Mouse (Mus musculus) MEL (cell line): Measurements from ENCODE around the gene Sgcd. TPM values are rescaled to one million over a fixed set of nuclear protein-coding genes. Genes with fewer than 3 reads are reported as not detected.

Experiments used
- DNase-seq: peaks from one replicate; pipeline ENCODE4 v3.0.0; 2011; ENCODE audit warnings: low read depth, low spot score
- H3K27ac ChIP-seq: 2 replicates; pipeline ENCODE4 v1.5.1; 2012; ENCODE audit warnings: low read depth, mild to moderate bottlenecking, control low read depth, low read length, moderate library complexity; ENCODE audit not compliant: control insufficient read depth
- H3K27me3 ChIP-seq, 2 experiments: fragments of 150-350 bp in 1 of 2; sonication (generic) in 1 of 2; 2 replicates each; pipeline ENCODE4 v1.6.1; 2012; ENCODE audit warnings: low read length in 2 of 2, mild to moderate bottlenecking in 2 of 2, improper control_type of control experiment in 1 of 2, moderate library complexity in 1 of 2; ENCODE audit not compliant: insufficient read depth in 2 of 2, control insufficient read depth in 1 of 2
- H3K36me3 ChIP-seq, 2 experiments: 2 replicates each; pipeline ENCODE4 v1.6.1; 2012 to 2014; ENCODE audit warnings: low read length in 2 of 2, improper control_type of control experiment in 1 of 2, inconsistent platforms in 1 of 2, mild to moderate bottlenecking in 1 of 2; ENCODE audit not compliant: insufficient read depth in 2 of 2, control insufficient read depth in 1 of 2
- H3K4me1 ChIP-seq, 2 experiments: fragments of 150-350 bp in 1 of 2; sonication (generic) in 1 of 2; 2 replicates each; pipeline ENCODE4 v1.6.1; 2012; ENCODE audit warnings: low read length in 2 of 2, improper control_type of control experiment in 1 of 2, mild to moderate bottlenecking in 1 of 2; ENCODE audit not compliant: insufficient read depth in 2 of 2, control insufficient read depth in 1 of 2
- H3K4me3 ChIP-seq, 2 experiments: fragments of 150-350 bp in 1 of 2; sonication (generic) in 1 of 2; 2 replicates each; pipeline ENCODE4 v1.5.1; 2012; ENCODE audit warnings: low read depth in 2 of 2, low read length in 2 of 2, mild to moderate bottlenecking in 2 of 2, moderate library complexity in 2 of 2, control low read depth in 1 of 2, improper control_type of control experiment in 1 of 2; ENCODE audit not compliant: control insufficient read depth in 1 of 2, insufficient read depth in 1 of 2
- H3K79me2 ChIP-seq: 2 replicates; pipeline ENCODE4 v1.6.1; 2012; ENCODE audit warnings: mild to moderate bottlenecking, low read length, moderate library complexity; ENCODE audit not compliant: control insufficient read depth, poor library complexity, insufficient read depth
- H3K9ac ChIP-seq: 2 replicates; pipeline ENCODE4 v1.6.1; 2012; ENCODE audit warnings: low read depth, mild to moderate bottlenecking, control low read depth, low read length, moderate library complexity; ENCODE audit not compliant: control insufficient read depth, poor library complexity, severe bottlenecking
- H3K9me3 ChIP-seq: fragments of 150-350 bp; sonication (generic); replicated peaks from 2 replicates; pipeline ENCODE4 v1.6.1; 2012; ENCODE audit warnings: mild to moderate bottlenecking, low read length, improper control_type of control experiment, moderate library complexity; ENCODE audit not compliant: insufficient read depth
- BHLHE40 ChIP-seq: IDR thresholded peaks from 2 replicates; pipeline ENCODE4 v1.6.1; 2012; ENCODE audit warnings: low read depth, mild to moderate bottlenecking, inconsistent platforms, low read length, improper control_type of control experiment, borderline replicate concordance
- CHD1 ChIP-seq: IDR thresholded peaks from 2 replicates; pipeline ENCODE4 v1.6.1; 2012; ENCODE audit warnings: low read depth, mild to moderate bottlenecking, inconsistent platforms, low read length, improper control_type of control experiment
- ELF1 ChIP-seq: IDR thresholded peaks from 2 replicates; pipeline ENCODE4 v1.6.1; 2014; ENCODE audit warnings: low read depth, mild to moderate bottlenecking, inconsistent platforms, low read length, improper control_type of control experiment, moderate library complexity
- EP300 ChIP-seq, 2 experiments: IDR thresholded peaks; 2 replicates each; pipeline ENCODE4 v1.6.1; 2011; ENCODE audit warnings: improper control_type of control experiment in 2 of 2, low read length in 2 of 2, low read depth in 1 of 2, mild to moderate bottlenecking in 1 of 2
- ETS1 ChIP-seq: IDR thresholded peaks from 2 replicates; pipeline ENCODE4 v1.6.1; 2012; ENCODE audit warnings: low read depth, mild to moderate bottlenecking, inconsistent platforms, low read length, improper control_type of control experiment, moderate library complexity
- MEF2A ChIP-seq: IDR thresholded peaks from 2 replicates; pipeline ENCODE4 v1.6.1; 2014; ENCODE audit warnings: low read depth, mild to moderate bottlenecking, inconsistent platforms, low read length, improper control_type of control experiment; ENCODE audit not compliant: poor library complexity, insufficient replicate concordance, severe bottlenecking; ENCODE audit errors: extremely low read depth
- MYB ChIP-seq: IDR thresholded peaks from 2 replicates; pipeline ENCODE4 v1.6.1; 2011; ENCODE audit warnings: mild to moderate bottlenecking, low read depth, low read length, improper control_type of control experiment
- MYC ChIP-seq: IDR thresholded peaks from 2 replicates; pipeline ENCODE4 v1.6.1; 2011; ENCODE audit warnings: low read depth, mild to moderate bottlenecking, low read length, improper control_type of control experiment, moderate library complexity
- POLR2A ChIP-seq, 2 experiments: IDR thresholded peaks; 2 replicates each; pipeline ENCODE4 v1.6.1; 2011 to 2012; ENCODE audit warnings: low read length in 2 of 2, mild to moderate bottlenecking in 2 of 2, control low read depth in 1 of 2, improper control_type of control experiment in 1 of 2, low read depth in 1 of 2, moderate library complexity in 1 of 2; ENCODE audit not compliant: control insufficient read depth in 1 of 2, insufficient read depth in 1 of 2, poor library complexity in 1 of 2
- SMC3 ChIP-seq: IDR thresholded peaks from 2 replicates; pipeline ENCODE4 v1.6.1; 2011; ENCODE audit warnings: low read depth, low read length, improper control_type of control experiment
- TAL1 ChIP-seq: IDR thresholded peaks from 2 replicates; pipeline ENCODE4 v1.6.1; 2012; ENCODE audit warnings: mild to moderate bottlenecking, inconsistent platforms, low read length, moderate library complexity, mixed read lengths
- TCF12 ChIP-seq: IDR thresholded peaks from 2 replicates; pipeline ENCODE4 v1.6.1; 2014; ENCODE audit warnings: low read depth, mild to moderate bottlenecking, inconsistent platforms, low read length, improper control_type of control experiment, moderate library complexity
- USF1 ChIP-seq: IDR thresholded peaks from 2 replicates; pipeline ENCODE4 v1.6.1; 2014; ENCODE audit warnings: low read depth, mild to moderate bottlenecking, inconsistent platforms, low read length, improper control_type of control experiment, moderate library complexity
- USF2 ChIP-seq, 2 experiments: IDR thresholded peaks; 2 replicates each; pipeline ENCODE4 v1.6.1; 2011 to 2012; ENCODE audit warnings: improper control_type of control experiment in 2 of 2, low read length in 2 of 2, borderline replicate concordance in 1 of 2, inconsistent platforms in 1 of 2, low read depth in 1 of 2, mild to moderate bottlenecking in 1 of 2; ENCODE audit not compliant: insufficient read depth in 1 of 2
- ZKSCAN1 ChIP-seq: IDR thresholded peaks from 2 replicates; pipeline ENCODE4 v1.6.1; 2012; ENCODE audit warnings: low read depth, mild to moderate bottlenecking, inconsistent platforms, low read length, improper control_type of control experiment, moderate library complexity
- ZMIZ1 ChIP-seq: IDR thresholded peaks from 2 replicates; pipeline ENCODE4 v1.6.1; 2012; ENCODE audit warnings: low read depth, mild to moderate bottlenecking, inconsistent platforms, low read length, improper control_type of control experiment, moderate library complexity
- ZNF384 ChIP-seq: IDR thresholded peaks from 2 replicates; pipeline ENCODE4 v1.6.1; 2012; ENCODE audit warnings: low read depth, mild to moderate bottlenecking, inconsistent platforms, low read length, improper control_type of control experiment
- polyA plus RNA-seq, 2 experiments: library from polyadenylated mRNA; stranded (reverse) in 1 of 2; unstranded in 1 of 2; fragments of >175 nt in 1 of 2; fragments of >200 nt in 1 of 2; gene quantifications; 2 replicates each; pipeline versions ENCODE4 v1.2.1 to v1.2.4; 2012; ENCODE audit warnings: low replicate concordance in 2 of 2, low read depth in 1 of 2; ENCODE audit not compliant: insufficient read length in 2 of 2, insufficient read depth in 1 of 2, missing spikeins in 1 of 2
- total RNA-seq: library from RNA; depleted of rRNA; stranded (reverse); fragments of 300-350 nt; gene quantifications from 2 replicates; pipeline ENCODE4 v1.2.3, GENCODE M21; 2012

Sgcd gene
- total and polyA plus RNA-seq, 3 experiments = not detected

GRCm38 (mm10) chr11:47876633-47877170 is 112.1 kb downstream of the Sgcd start:
- Histone ChIP-seq H3K9ac (no peak overlapping the region), H3K9me3 (no peaks in the 10 kb centered on the region), H3K4me3 (no peak overlapping the region), H3K27me3 (no peaks in the 10 kb centered on the region), H3K36me3 (no peaks in the 10 kb centered on the region), H3K27ac (no peak overlapping the region), H3K79me2 (no peaks in the 10 kb centered on the region), H3K4me1 (no peaks in the 10 kb centered on the region)
- DNase-seq = no peak
- TF ChIP-seq USF1 (no peak), MEF2A (no peak), ZKSCAN1 (no peak), EP300 (IDR thresholded peaks at IDR 0.05; ENCODE audit: low read depth in 1 of 2, low read length in 2 of 2) (no peak), TAL1 (no peak), USF2 (IDR thresholded peaks at IDR 0.05; ENCODE audit: borderline replicate concordance in 1 of 2, insufficient read depth in 1 of 2, low read depth in 1 of 2, low read length in 2 of 2) (no peak), MYB (no peak), SMC3 (no peak), BHLHE40 (no peak)

DNA sequence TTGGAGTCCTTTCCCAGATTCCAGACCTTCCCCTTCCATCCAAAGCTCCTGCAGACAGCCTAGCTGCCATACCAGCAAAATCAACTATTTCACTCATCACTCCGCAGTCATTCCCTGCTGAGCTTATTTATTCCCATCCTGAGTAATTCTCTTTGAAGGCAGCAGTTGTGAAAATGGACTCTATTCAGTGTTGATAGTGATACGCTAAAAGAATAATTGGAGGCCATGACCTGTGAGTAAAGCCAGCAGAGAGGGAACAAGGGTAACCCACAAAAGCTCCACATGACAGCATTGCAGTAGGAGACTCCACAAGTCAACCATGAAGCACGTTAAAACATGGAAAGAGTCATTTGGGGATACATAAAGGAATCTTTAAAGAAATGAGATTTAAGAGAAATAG is 142.9 kb downstream of the Sgcd start:
- no peaks in the 10 kb centered on the region for H3K27me3 ChIP-seq
- no peaks in the 10 kb centered on the region for H3K36me3 ChIP-seq
- no peak for DNase-seq
- no peak overlapping the region for H3K27ac ChIP-seq
- H3K9ac ChIP-seq = no peak overlapping the region
- H3K4me1 ChIP-seq = no peaks in the 10 kb centered on the region
- no peak overlapping the region for H3K4me3 ChIP-seq
- no peaks in the 10 kb centered on the region for H3K9me3 ChIP-seq
- TF ChIP-seq ETS1 (no peak), POLR2A (IDR thresholded peaks at IDR 0.05; ENCODE audit: control insufficient read depth in 1 of 2, insufficient read depth in 1 of 2, low read depth in 1 of 2, low read length in 2 of 2, poor library complexity in 1 of 2) (no peak), MEF2A (no peak), ZNF384 (no peak), TCF12 (no peak), ZMIZ1 (no peak), MYC (no peak), ELF1 (no peak), CHD1 (no peak)
- H3K79me2 ChIP-seq = no peaks in the 10 kb centered on the region
